In genomic region chr4:131177889-131178288, GRCm38 (mm10) we compare ENCODE assay signal across 21 mouse cellular contexts.
DNase-seq lines count a peak whose midpoint lies in the region; ATAC-seq lines count a peak whose summit lies in the region.
"Had no signal": no experiment of that assay in that cellular context is flagged by ENCODE, and none has a peak within 500 bp of the region (broad histone marks: within the 10 kb centered on the region; RNA-seq: fewer than 3 reads in every experiment).

No protein-coding gene starts in this region.

- peak; percentile 10 for DNase-seq in layer of hippocampus, adult 11-12 months (ENCODE audit: low spot score)
- DNase-seq in layer of hippocampus, adult 9-11 months = no peak
- DNase-seq in embryonic facial prominence, embryonic 11.5 days (ENCODE audit: low spot score) = peak; percentile 80
- peak; percentile 81 for DNase-seq in limb, embryonic 10.5 days (ENCODE audit: low spot score)
- peak; percentile 26 for DNase-seq in neural tube, embryonic 11.5 days (ENCODE audit: low spot score)
- DNase-seq in left cerebral cortex, postnatal 10 days (ENCODE audit: extremely low spot score in 1 of 2, low spot score in 2 of 2) = no peak
- DNase-seq in heart, adult 11 months = no peak
- DNase-seq: B cell, adult 2 months; gastrocnemius, adult 2 months; heart, postnatal 14 days; lung, adult 2 months; lung, postnatal 4 days; thymus, postnatal 25 days had no signal

- H3K9me3 ChIP-seq in embryonic facial prominence, embryonic 11.5 days (replicated peaks; ENCODE audit: control insufficient read depth, low read length) = no peaks in the 10 kb centered on the region
- no peaks in the 10 kb centered on the region for H3K9me3 ChIP-seq in limb, embryonic 10.5 days (replicated peaks)
- no peaks in the 10 kb centered on the region for H3K9me3 ChIP-seq in neural tube, embryonic 11.5 days (ENCODE audit: control insufficient read depth, low read length)
- H3K9me3 ChIP-seq: heart, embryonic 12.5 days; hindbrain, embryonic 13.5 days; intestine, embryonic 15.5 days; kidney, embryonic 15.5 days; liver, embryonic 12.5 days; neural tube, embryonic 13.5 days had no signal

- 25% methylated on average over 6 of the region's 6 CpGs for WGBS in embryonic facial prominence, embryonic 11.5 days
- WGBS in limb, embryonic 10.5 days = 17% methylated on average over 6 of the region's 6 CpGs
- 55% methylated on average over 6 of the region's 6 CpGs for WGBS in neural tube, embryonic 11.5 days

- intact Hi-C loops in left cerebral cortex, postnatal 10 days (cut with DNase I) = no loop called here

- no peak overlapping the region for H3K27ac ChIP-seq in embryonic facial prominence, embryonic 11.5 days (replicated peaks; ENCODE audit: low read depth, low read length)
- H3K27ac ChIP-seq in limb, embryonic 10.5 days = peak overlapping the region; percentile 37
- H3K27ac ChIP-seq in neural tube, embryonic 11.5 days (ENCODE audit: low read depth, low read length) = no peak overlapping the region
- H3K27ac ChIP-seq: gastrocnemius, adult 2 months; hindbrain, embryonic 13.5 days; intestine, embryonic 15.5 days; kidney, embryonic 15.5 days; liver, embryonic 12.5 days; neural tube, embryonic 13.5 days had no signal

- no peak overlapping the region for H3K4me2 ChIP-seq in embryonic facial prominence, embryonic 11.5 days (ENCODE audit: low read depth, low read length)
- H3K4me2 ChIP-seq in neural tube, embryonic 11.5 days (ENCODE audit: low read depth) = no peak overlapping the region
- H3K4me2 ChIP-seq: heart, embryonic 12.5 days; hindbrain, embryonic 13.5 days; intestine, embryonic 15.5 days; kidney, embryonic 15.5 days; liver, embryonic 12.5 days; midbrain, embryonic 11.5 days; neural tube, embryonic 13.5 days had no signal

- no peak overlapping the region for H3K4me3 ChIP-seq in embryonic facial prominence, embryonic 11.5 days (ENCODE audit: low read depth, low read length)
- no peak overlapping the region for H3K4me3 ChIP-seq in limb, embryonic 10.5 days
- no peak overlapping the region for H3K4me3 ChIP-seq in neural tube, embryonic 11.5 days (ENCODE audit: low read depth, low read length)
- H3K4me3 ChIP-seq: gastrocnemius, adult 2 months; heart, embryonic 12.5 days; hindbrain, embryonic 13.5 days; intestine, embryonic 15.5 days; kidney, embryonic 15.5 days; liver, embryonic 12.5 days; neural tube, embryonic 13.5 days had no signal

- no peak for ATAC-seq in embryonic facial prominence, embryonic 11.5 days (replicated peaks; ENCODE audit: insufficient number of reproducible peaks, low FRiP score, low TSS enrichment, low read depth)
- ATAC-seq in neural tube, embryonic 11.5 days (ENCODE audit: insufficient read depth, low FRiP score, low TSS enrichment) = no peak
- ATAC-seq: forebrain, embryonic 16.5 days; intestine, embryonic 15.5 days; liver, embryonic 12.5 days had no signal

- no peak overlapping the region for H3K9ac ChIP-seq in embryonic facial prominence, embryonic 11.5 days (replicated peaks; ENCODE audit: low read length)
- H3K9ac ChIP-seq in neural tube, embryonic 11.5 days (ENCODE audit: low read length) = no peak overlapping the region
- H3K9ac ChIP-seq: heart, embryonic 12.5 days; hindbrain, embryonic 13.5 days; intestine, embryonic 15.5 days; kidney, embryonic 15.5 days; liver, embryonic 12.5 days; neural tube, embryonic 13.5 days had no signal

- 0 out of 2 replicates have a peak, but pooled peaks cover 3% of the 10 kb centered on the region for H3K4me1 ChIP-seq in embryonic facial prominence, embryonic 11.5 days (ENCODE audit: control insufficient read depth, insufficient read depth, low read length)
- peaks cover 64% of the 10 kb centered on the region for H3K4me1 ChIP-seq in limb, embryonic 10.5 days
- H3K4me1 ChIP-seq in neural tube, embryonic 11.5 days (ENCODE audit: control insufficient read depth, insufficient read depth, low read length) = no peaks in the 10 kb centered on the region
- H3K4me1 ChIP-seq: heart, embryonic 12.5 days; intestine, embryonic 15.5 days; liver, embryonic 12.5 days had no signal

- H3K27me3 ChIP-seq in embryonic facial prominence, embryonic 11.5 days (ENCODE audit: control insufficient read depth, insufficient read depth, low read length) = no peaks in the 10 kb centered on the region
- no peaks in the 10 kb centered on the region for H3K27me3 ChIP-seq in limb, embryonic 10.5 days (ENCODE audit: low read depth, poor library complexity, severe bottlenecking)
- H3K27me3 ChIP-seq in neural tube, embryonic 11.5 days (ENCODE audit: control insufficient read depth, insufficient read depth, low read length) = no peaks in the 10 kb centered on the region
- H3K27me3 ChIP-seq: heart, embryonic 12.5 days; liver, embryonic 12.5 days; neural tube, embryonic 13.5 days had no signal

- H3K36me3 ChIP-seq in embryonic facial prominence, embryonic 11.5 days (replicated peaks; ENCODE audit: control insufficient read depth, insufficient read depth, low read depth, low read length) = no peaks in the 10 kb centered on the region
- H3K36me3 ChIP-seq in limb, embryonic 10.5 days = no peaks in the 10 kb centered on the region
- no peaks in the 10 kb centered on the region; the same call in 1 of the 2 replicates for H3K36me3 ChIP-seq in neural tube, embryonic 11.5 days (ENCODE audit: control insufficient read depth, insufficient read depth, low read length)
- H3K36me3 ChIP-seq: heart, embryonic 12.5 days; hindbrain, embryonic 13.5 days; intestine, embryonic 15.5 days; kidney, embryonic 15.5 days; liver, embryonic 12.5 days; neural tube, embryonic 13.5 days had no signal

Comparison
In these comparisons a context has a peak if more than half of its experiments do, and no peak if none do; other contexts are left out.
1. DNase-seq: peak in layer of hippocampus, adult 11-12 months (single experiment), embryonic facial prominence, embryonic 11.5 days (single experiment), limb, embryonic 10.5 days (single experiment) and neural tube, embryonic 11.5 days (single experiment); none in layer of hippocampus, adult 9-11 months (single experiment), left cerebral cortex, postnatal 10 days (0 of 2) and heart, adult 11 months (single experiment).